Mouse (Mus musculus): Measurements from ENCODE around the gene Chaf1a.

DNA sequence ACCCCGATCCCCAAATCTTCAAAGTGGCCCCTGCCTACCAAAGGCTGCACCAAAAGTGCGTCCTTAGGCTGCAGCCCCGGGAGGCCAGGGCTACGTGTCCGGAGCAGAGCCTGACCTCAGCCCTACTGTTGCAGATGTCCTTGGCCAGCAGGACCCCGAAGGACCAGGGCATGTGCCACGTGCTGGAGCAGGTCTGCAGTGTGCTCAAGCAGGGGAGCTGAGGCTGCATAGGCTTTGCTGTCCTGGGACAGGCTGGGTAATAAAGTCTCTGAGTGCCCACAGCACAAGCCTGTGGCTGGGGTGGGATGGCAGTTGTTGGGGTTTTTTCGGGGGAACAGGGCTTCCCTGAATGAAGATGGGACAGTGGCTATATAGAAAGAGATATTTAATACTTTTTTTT lies 23.9 kb upstream of the Chaf1a start:
- TF ChIP-seq CTCF (IDR thresholded peaks at IDR 0.05; ENCODE audit: low read depth) (no peak), EP300 (optimal IDR thresholded peaks at IDR 0.05) (no peak)
